Mouse (Mus musculus): Measurements from ENCODE around the gene Kiz.

The Kiz gene

DNA sequence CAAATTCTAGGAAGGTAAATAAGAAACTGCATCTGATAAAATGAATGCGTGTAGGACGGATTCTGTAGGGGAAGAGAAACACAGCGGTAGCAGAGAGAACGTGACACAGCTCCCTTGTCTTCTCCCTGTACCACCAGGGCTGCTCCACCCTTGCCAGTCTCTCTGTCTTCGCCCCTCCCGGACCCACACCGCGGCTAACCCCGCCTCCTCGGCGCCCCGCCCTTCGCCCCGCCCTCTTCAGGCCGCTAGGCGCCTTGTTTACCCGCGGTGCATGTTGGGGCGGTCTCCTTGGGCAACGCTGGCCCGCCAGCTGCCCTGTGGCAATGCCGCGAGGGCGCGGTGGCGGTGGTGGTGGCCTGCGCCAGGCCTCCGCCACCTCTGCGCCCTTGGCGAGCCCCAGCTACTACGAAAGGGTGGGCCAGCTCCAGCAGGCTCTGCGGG is at the start of gene Kiz:
Kiz (plus strand) TSS at position 266 of the 441 bp plus-strand sequence.
- DNase-seq (ENCODE audit: low spot score in 2 of 2): peak; percentile 91 to 94

DNA sequence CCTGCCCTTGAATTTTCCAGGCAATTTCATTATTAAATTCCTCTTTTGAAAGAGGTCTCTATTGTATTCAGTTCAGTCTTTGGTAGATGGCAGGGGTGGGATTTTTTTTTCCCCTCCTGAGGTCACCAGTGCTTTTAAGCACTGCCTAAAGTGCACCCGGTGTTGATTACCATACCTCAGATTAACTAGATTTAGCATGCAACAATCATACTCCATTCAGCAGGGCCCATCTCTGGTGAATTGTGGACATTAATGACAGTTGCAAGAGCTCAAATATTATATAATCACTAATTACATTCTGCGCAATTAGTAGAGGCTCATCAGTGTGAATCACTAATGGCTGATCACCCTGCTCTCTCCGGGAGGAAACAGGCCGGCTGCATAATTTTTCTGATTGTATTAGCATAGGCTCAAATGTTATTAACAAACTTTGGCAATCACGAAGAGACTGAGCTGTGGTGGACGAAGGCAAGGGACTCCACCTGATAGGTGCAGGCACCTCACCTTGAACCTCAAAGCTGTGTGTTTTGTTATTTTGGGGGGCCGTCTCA is 45.9 kb upstream of the Kiz start:
- DNase-seq (ENCODE audit: low spot score in 2 of 2): no peak

DNA sequence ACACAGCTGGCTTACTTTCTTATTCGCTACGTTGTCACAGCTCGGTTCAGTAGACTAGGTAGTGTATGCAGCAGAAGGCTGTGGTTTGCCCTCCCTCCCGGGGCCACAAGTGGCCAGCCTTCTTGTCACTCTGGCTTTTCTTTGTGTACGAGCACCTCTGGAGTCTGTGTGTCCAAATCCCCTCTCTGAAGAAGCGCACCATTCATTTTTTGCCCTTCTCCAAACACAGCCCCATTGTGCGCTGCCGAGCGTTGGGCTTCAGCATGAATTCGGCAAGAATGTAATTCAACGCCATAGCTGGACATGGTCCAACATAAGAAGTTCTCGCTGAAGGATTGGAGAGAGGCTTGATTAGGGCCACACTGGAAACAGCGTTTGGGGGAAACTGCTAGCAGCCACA is 45.0 kb upstream of the Kiz start:
- no peak for DNase-seq (ENCODE audit: low spot score in 2 of 2)

DNA sequence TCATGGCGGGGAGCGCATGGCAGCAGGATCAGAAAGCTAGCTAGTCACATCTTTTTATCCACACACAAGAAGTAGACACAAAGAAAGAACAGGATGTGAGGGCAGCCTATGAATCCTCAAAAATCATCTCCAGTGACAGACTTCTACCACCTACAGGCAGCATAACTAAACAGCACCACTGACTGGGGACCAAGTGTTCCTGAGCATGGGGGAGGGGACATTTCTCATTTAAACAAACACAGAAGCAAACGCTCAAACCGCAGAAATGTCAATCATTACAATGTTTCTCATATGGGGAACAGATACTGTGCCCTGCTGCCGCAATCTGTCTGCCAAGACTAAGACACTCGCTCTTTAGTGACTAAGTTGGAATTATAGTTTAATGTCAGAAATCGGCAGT is 40.7 kb upstream of the Kiz start:
- DNase-seq (ENCODE audit: low spot score in 2 of 2): no peak

DNA sequence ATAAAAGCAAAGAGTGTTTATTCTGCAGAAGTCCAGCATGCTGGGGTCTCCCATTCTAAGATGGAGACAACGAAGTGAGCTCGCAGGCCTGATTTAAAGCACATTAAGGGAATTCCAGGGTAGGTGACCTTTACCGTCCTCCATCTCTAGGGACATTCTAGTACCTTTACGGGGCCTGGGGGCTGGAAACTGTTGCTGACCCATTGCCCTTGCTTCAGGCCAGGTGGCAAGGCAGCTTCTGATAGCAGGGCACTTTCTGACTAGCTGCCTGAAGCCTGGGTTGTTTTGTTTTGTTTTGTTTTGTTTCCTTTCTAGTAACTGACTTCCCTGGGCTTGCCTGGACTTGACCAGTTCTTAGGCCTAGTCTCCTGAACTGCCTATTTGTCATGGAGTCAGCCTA is 36.6 kb upstream of the Kiz start:
- DNase-seq (ENCODE audit: low spot score in 2 of 2): no peak

DNA sequence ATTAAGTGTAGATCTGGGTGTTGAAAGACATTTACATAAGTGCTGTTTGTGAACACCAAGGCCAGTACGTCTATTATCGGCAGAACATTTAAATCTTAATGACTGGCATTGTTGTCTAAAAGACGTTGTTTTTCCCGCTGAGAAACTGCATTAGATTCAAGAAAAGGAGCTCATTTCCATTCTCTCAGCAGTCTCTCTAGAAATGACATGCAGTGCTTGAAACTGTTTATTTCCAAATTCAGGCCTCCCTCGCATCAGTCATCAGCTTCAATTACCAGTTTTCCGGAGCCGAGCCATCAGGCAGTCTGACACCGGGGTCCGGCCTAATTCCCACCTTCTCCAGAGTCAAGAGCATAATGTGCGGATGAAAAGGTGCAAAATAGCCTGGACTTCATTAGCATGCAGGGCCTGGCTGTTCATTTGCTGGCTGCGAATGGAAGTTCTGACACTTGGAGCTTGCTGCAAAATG is 32.1 kb upstream of the Kiz start:
- no peak for DNase-seq (ENCODE audit: low spot score in 2 of 2)

DNA sequence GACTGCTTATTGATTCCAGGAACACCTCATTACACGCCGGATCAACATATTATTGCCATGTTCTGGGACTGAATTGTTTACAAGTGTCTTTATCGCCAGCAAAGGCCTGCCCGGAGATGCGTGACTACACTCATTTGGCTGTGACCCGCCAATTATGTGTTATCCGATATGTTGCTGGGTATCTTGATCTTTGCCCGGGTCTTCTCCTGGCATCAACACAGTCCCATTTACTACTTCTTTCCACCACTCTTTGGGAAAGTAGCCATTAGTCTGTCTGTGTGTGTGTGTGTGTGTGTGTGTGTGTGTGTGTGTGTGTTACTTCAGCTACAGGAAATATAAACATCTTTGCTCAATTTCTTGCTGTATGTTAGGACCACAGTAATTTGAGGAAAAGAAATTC is 31.6 kb upstream of the Kiz start:
- DNase-seq (ENCODE audit: low spot score in 2 of 2): no peak

DNA sequence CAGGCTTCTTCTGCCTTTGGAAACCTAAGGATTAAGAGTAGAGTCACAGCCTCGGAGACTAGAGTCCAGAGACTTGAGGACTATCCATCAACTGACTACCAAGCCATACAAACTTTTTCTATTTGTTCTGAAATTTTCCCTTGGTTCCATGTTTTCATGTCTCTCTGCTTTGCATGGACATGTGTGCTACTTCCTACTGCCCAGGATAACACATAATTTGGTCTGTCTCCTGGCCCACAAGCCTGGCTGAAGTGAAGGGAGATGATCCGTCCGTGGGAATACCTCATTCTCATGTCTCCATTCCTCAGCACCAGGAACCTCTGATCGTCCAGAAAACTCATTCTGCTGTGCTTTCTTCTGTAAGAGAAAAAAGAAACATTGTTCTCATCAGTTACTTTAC is 27.7 kb upstream of the Kiz start:
- DNase-seq (ENCODE audit: low spot score in 2 of 2): no peak

DNA sequence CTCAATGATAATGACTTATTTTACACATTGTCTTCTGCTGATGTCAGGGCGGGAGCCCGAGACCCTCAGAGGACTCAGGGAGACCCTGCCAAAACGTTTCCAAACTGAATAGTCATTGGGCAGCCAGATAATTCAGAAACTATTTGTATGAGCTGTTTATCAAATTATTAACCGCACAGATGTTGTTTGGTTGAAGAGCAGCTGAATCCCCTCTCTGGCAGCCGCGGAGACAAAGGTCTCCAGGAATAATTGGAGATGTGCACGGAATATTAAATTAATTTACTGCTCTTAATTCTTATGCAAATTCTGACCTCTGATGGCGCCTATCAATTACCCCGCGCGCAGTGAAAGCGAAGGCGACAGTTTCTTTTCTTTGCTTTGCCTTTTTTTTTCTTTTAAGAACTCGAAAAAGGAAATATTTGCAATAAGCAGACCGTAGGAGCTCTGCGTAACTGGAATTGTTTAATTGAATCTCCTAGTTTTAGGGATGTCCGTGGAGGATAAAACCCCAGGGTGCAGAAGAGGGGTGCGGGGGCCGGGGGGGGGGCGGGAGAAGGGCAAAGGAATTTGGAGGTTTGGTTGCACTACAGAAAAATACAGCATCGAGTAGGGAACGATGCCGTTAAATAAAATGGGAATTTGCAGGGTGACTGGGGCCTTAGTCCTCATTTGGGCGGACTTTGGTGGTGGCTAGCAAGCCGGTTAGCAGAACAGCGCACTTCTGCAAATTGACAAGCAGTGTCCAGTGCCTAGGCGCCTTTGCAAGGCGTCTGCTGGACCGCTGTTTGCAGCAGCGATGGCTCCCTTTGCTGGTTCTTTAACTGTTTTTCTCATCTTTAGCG is 22.2 kb upstream of the Kiz start:
- DNase-seq (ENCODE audit: low spot score in 2 of 2): no peak

DNA sequence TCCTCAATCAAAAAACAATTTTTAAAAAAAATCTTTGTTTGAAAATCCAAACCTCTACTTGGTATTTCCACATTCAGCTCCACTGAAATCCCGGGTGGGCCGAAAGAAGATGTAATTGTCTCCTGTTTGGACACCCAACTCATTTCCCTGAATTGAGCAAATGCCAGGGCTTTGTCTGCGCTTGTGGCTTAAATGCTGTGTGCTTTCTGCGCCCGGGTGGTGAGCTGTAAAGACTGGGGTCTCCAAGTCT is 21.7 kb upstream of the Kiz start:
- DNase-seq (ENCODE audit: low spot score in 2 of 2): no peak

DNA sequence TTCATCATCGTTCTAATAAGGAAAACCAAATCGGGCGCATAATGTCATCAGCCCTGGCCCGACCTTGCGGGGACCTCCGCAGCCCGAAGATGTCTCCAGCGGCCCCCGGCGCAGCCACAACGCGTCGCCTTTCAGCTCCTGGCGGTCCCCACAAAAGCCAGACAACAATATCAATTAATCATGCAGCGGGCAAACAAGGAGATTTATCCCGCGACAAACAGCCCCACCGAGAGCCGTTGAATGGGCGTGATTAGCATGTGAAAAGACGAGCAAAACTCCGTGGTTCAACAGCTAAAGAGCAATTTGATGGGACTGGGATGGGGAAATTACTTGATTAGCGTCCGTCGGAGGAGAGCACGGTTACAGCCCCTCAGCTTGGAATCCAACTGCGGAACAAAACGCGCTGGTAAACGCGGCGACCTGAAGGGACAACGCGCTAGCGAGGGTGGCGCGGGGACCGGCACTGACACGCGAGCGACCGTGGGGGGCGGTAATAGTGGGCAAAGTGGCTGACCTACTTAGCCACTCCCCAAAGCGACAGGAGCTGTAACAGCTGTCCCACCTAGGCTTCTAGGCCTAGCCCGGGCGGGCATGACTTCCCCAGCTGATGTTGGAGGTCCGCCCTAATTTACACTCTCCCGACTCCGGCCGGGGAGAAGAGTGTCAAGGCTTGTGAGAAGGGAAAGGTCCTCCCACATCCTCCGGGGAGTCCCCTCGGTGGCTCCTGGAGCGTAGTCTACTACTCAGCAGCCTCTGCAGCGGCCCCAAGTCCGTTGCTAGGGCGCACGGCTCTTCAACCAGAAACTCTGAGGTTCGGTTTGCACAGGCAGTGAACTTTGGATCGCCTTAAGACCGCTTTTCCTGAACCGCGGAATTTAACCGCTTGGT is 21.1 kb upstream of the Kiz start:
- DNase-seq (ENCODE audit: low spot score in 2 of 2): no peak

DNA sequence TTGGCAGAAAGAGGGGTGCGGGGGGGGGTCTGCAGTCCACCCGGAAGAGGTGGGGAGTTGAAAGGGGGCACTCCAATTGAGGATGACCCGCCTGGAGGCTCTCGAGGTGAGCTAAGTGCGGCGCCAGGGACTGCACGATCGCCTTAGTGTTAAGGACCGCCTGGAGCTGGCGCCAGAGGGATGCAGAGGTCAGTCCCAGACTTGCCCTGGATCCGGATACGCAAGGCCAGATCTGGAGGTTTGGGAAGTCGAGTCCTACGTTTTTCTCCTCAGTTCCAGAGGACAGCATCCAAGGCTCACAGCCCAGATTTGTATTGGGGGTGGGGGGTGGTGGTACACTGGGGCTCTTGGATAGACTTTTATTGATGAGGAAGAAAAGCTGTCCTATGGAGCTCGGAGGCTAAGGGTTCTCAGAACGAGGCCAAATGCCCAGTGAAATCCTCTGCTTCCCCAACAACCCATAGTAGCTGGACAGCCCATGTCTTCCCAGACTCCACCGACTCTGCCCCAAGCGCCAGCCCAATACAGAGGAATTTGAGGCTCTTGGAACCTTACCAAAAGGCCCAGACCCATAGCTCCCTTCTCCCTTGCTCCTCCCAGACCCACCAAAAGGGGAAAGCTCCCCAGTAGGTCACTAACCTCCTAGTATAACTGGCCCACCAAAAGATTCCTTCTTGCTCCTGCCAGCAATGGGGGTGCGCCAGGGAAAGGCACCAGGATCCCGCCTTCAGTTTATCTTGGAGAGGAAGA is 20.2 kb upstream of the Kiz start:
- no peak for DNase-seq (ENCODE audit: low spot score in 2 of 2)

DNA sequence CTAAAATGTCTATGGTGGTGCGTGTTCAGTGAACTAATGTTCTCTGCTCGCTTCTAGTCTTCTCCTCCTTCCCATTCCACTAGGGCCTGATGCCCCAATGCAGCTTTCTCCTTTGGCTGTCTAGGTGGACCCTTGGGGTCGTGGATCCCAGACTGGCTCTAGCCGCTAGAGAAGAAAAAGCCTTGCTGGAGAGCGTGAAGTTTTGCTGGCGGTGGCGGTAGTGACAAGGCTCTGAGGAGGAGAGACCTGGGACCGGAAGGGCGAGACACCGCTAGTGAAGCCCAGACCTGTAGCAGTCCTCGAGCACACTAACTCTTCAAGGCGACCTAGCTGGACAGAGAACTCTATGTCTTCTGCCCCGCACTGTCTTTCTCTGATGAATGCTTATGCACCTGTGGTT is 19.4 kb upstream of the Kiz start:
- DNase-seq (ENCODE audit: low spot score in 2 of 2): no peak

DNA sequence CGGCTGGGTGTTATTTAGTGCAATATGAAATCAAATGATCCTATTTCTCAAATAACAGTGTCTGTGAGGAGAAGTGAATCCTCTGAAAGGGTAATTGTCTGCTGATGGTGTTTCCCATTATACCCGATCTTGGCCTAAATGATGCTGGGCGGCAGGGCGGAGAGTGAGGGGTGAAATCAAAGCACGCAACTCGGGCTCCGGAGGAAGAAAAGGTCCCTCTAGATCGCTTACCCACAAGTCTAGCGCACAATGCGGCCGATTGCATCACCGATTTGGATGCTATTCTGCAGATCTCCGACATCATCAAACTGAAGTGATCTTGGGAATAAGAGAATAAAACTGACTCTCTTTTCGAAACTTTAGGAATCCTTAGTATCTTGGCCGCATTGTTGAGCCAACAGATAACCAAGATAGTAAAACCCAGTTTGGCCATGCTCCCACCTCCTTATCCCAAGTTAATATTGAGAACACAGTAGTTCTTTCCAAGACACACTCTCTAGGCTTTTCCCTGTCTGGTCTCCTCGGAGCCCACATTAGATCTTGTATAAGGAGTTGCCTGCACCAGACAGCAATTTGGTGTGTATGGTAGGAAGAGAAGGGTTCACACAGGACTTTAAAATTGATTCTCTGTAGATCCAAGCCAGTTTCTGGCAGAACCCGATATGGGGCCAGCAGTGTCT is 18.7 kb upstream of the Kiz start:
- DNase-seq (ENCODE audit: low spot score in 2 of 2): no peak

DNA sequence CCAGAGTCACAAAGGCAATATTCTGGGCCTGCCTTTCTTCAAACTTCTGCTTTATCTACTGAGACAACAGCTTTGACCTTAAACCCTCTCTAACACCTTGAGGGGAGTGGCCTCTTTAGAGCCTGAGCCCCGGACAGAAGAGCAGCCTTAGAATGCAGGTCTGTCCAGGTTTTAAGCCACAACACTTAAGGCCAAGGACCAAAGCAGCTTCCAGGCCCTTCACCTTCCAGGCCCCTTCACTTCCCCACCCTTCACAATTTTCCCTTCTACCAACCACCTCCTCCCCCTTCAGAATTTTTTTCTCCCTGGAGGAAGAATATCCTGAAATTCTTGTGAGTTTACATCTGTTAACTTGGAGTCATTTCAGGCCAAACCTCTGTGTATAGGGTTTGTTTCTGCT is 18.0 kb upstream of the Kiz start:
- DNase-seq (ENCODE audit: low spot score in 2 of 2): no peak

DNA sequence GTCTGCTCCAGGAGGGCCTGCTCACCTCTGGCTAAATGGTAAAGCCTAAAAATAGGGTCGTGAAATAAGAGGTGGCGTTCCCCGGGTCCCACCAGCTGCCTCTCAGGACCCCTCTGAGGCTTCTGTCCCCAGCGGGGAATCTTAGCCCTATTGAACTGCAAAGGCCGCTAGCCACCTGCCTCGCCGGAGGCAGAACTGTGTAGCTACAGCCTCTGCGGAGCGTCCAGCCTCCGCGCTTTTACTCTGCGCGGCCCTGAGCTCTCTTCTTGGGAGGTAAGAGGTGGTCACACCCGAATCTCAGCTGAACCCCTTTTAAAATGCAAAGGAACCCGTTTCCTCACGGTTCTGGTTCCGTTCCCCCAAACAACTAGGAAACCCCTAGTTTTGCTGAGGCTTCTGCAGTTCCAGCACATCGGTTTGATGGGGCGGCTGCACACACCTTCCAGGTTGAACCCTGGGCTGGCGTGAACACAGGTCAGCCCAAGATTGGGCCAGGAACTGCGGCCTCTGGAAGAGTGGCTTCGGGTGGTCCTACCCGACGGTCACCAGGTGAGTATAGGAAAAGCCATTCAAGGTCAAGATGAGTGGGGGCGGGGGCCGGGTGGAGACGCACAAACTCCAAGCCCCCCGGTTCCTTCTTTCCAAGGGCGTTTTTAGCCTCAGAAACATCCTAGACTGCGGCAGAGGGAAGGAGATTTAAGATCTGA is 16.9 kb upstream of the Kiz start:
- DNase-seq (ENCODE audit: low spot score in 2 of 2): no peak

DNA sequence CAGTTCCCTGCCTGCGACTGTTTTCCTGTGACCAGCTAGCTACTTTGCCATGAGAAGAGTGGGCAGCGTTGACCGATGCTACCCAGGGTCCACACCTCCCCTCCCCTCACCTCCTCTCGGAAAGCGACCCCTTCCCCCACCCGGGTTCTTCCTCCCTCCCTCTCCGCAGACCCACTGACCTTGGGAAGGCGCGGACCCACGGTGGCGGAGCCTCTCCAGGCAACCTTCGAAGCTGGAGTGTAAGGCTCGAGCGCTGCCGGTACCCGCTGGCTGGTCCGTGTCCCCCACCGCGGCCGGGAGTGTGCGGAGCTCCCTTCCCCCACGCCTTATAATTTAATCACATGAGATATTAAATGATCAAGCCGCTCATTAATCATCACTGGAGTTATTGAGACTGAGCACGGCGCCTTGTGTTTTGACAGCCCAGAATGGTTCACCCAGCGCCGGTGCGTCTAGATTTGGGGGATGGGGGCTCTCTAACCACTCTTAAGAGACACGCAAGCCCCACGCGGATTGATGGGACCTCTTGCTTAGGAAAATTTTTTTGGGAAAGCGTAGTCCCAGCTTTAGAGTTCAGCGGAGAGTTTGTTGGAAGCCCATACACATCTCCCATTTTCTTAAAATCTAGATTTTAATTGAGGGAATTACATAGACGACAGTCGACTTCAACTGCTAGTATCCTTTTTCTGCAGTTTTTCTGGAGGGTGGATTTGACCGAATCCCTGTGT is 16.2 kb upstream of the Kiz start:
- DNase-seq (ENCODE audit: low spot score in 2 of 2): no peak

DNA sequence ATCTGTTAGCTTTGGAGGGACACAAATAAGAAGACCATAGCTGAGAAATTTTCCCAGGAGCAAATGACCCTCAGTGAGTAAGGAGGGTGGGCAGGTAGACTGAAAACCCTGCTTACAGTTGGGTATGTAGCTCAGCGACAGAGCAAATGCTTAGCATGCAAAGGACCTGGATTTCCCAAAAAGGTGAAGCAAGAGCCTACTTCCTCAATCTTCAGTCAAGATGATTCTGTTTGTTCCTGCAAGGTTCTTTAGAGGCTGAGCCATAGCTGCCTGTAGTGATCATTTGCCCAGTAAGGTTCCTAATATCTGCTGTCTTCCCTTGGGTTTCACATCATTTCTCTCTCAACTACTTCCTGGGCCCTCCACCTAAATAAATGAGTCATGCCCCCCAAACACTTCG is 7.8 kb upstream of the Kiz start:
- no peak for DNase-seq (ENCODE audit: low spot score in 2 of 2)

DNA sequence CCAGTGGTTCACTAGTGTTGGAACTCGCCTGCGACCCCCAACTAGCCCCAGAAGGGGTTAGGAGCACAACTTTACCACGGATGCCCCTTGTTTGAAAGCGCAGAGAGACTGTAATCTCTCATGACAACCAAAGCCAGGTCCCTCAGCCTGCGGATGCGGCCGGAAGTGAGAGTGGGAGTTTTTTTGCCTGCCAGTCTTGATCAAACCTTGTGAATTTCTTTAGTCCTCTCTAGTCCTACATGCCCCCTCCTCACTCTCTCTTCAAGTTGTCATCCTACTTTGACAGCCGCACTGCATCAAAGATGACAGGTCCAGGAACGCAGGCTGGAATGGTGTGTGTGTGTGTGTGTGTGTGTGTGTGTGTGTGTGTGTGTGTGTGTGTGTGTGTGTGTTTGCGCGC is 456 bp downstream of the Kiz start:
- DNase-seq (ENCODE audit: low spot score in 2 of 2): peak in 1 of 2 experiments; percentile 5

DNA sequence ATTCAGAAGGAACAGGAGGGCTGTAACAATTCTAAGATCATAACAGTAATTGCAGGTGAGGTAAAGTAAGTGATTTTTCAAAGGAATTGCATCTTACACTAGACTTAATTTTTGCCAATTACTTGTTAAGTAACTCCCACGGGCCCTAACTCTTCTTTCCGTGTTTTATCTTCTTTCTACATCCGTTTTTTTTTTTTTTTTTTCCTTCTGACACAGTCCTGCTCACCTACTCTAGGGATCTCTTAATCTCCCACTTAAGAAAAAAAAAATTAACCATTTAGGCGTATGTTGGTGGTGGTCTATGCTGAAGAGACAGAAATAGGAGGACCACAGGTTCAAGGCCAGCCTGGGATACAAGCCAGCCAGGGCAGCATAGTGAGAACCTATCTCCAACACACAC is 1.2 kb downstream of the Kiz start:
- no peak for DNase-seq (ENCODE audit: low spot score in 2 of 2)

All from spleen, postnatal 14 days (tissue).